Mouse (Mus musculus): Measurements from ENCODE around the gene Rnf166. TPM values are rescaled to one million over a fixed set of nuclear protein-coding genes. Genes with fewer than 3 reads are reported as not detected.

The Rnf166 gene
- total RNA-seq (2021) = 10 to 100 TPM; 30.4 to 32.6 TPM
- long read RNA-seq, experiment 1, transcript Rnf166-201 (6 exons, 1,783 nt) = major isoform, 38 of 48 reads
- long read RNA-seq, experiment 1, partial matches to known transcripts = 6 of 48 reads
- long read RNA-seq, experiment 1, other reads (novel, unspliced or antisense) = 4 of 48 reads
- long read RNA-seq, experiment 2, transcript Rnf166-201 (6 exons, 1,783 nt) = major isoform, 42 of 52 reads
- long read RNA-seq, experiment 2, partial matches to known transcripts = 2 of 52 reads
- long read RNA-seq, experiment 2, other reads (novel, unspliced or antisense) = 8 of 52 reads

DNA sequence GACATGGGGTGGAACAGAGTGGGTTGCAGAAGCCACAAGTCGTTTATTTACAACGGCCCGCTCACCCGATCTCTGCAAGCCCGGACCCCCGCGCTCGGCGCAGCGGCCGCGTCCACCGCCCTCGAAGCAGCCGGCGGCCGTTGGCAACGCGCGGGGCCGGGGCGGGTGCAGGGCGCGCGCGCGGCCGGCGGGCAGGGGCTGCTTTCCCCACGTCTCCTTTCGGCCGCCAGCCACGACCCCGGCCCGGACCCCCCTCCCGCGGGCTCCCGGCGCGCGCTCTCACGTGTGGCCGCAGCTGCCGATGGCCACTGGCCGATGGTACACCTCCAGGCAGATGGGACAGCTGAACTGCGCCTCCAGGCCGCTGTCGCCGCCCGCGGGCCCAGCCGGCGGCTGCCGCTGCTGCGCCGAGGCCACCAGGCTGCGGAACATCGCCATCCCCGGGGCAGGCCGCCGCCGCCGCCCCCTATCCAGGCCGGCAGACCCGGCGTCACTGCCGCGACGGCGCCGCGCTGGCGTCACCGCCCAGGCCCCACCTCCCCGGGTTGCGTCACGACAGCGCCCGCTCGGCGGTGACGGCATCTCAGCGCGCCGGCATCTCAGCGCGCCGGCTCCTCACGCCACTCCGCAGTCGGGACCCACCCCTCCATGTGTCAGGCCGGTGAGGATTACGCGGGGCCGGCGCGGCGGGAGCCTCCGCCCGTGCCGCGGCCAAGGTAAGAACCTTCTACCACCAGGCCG lies at the start of gene Rnf166, which contains the start of gene Ctu2:
Rnf166 (minus strand) TSS at position 485 of the 741 bp plus-strand sequence.
Ctu2 (plus strand) TSS at position 564 of the 741 bp plus-strand sequence.
- peak; percentile 96 for DNase-seq
- Histone ChIP-seq H3K27ac (peak within 1 kb of the TSS; percentile 95), H3K4me3 (peak within 1 kb of the TSS; percentile 100)
- intact Hi-C loops (cut with DNase I) = loop anchor here (5.0 kb wide), 1 partner anchor 98 kb away; the partner anchor contains the start of gene Zc3h18
- peak; percentile 12; the same call in 1 of the 2 replicates for TF ChIP-seq CTCF (IDR thresholded peaks at IDR 0.05)

- peak overlapping the region; percentile 83 for H3K27ac ChIP-seq
- no peak for DNase-seq
- no peak overlapping the region; the same call in 1 of the 2 replicates for H3K4me3 ChIP-seq
- no peak for TF ChIP-seq CTCF (IDR thresholded peaks at IDR 0.05)
- intact Hi-C loops (cut with DNase I) = no loop called here
Observed at GRCm38 (mm10) chr8:122525004-122525403, 49.1 kb upstream of the Rnf166 start.

- no peak for TF ChIP-seq CTCF (IDR thresholded peaks at IDR 0.05)
- intact Hi-C loops (cut with DNase I) = no loop called here
- Histone ChIP-seq H3K4me3 (peak overlapping the region; percentile 53), H3K27ac (peak overlapping the region; percentile 83)
- no peak for DNase-seq
Observed at GRCm38 (mm10) chr8:122524506-122524905, 48.6 kb upstream of the Rnf166 start.

- DNase-seq = no peak
- no peak for TF ChIP-seq CTCF (IDR thresholded peaks at IDR 0.05)
- peak overlapping the region; percentile 53 for H3K4me3 ChIP-seq
- intact Hi-C loops (cut with DNase I) = no loop called here
- peak overlapping the region; percentile 83 for H3K27ac ChIP-seq
Observed at GRCm38 (mm10) chr8:122523652-122524360, 47.9 kb upstream of the Rnf166 start.

DNA sequence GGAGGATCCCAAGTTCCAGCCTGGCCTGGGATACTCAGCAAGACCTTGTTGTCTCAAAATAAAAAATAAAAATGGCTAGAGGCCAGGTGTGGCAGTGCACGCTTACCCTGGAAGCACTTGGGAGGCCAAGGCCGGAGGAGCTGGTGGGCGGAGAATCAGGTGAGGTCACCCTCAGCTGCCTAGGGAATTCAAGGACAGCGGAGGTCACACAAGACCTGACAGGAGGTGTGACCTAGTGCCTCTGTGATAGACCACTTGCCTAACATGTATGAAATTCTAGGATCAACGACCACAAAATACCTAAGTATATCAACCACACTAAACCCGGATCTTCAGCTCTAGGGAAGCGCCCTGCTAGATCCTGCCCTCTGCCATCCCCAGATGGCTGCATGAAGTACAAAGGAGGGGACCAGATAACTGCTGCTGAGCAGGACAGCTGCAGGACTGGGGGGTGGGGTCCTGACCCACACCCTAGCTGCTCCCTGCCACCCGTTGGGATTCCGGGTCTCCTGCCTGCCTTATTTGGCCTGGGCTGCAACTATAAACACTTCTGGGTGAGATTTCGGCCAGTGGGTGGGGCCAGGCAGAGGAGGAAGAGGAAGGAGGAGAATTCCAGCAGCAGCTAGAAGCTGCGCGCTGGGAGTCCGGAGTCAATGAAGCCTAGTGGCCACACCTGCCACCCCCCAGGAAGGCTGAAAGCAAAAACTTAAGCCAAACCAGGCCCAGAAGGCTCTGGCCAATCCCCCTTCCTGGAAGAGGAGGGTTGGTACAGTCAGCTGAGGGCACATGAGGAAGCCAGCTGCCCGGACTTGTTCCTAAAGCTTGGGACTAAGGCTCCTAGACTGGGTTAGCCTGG lies 47.2 kb upstream of the Rnf166 start:
- no peak for TF ChIP-seq CTCF (IDR thresholded peaks at IDR 0.05)
- intact Hi-C loops (cut with DNase I) = no loop called here

DNA sequence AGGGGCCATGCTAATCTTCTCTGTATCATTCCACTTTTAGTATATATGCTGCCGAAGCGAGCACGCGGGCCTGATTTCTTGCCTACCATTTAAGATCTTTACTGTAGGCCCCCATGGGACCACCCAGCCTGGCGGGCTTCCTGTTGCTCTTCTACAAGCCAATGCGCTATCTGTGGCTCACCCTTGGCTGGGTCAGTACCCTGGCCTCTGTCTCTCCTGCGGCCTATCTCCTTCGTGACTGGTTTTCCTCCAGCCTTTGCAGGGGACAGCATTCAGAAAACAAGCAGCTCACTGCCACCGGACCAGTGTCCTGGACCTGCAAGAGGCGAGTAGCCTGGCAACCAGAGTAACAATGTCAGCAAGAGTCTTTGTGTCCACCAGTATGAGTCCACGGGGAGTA lies 44.7 kb upstream of the Rnf166 start:
- peak overlapping the region; percentile 88 for H3K27ac ChIP-seq
- TF ChIP-seq CTCF (IDR thresholded peaks at IDR 0.05) = no peak
- intact Hi-C loops (cut with DNase I) = no loop called here
- DNase-seq = no peak
- 0 out of 2 replicates have a peak overlapping the region, but pooled peaks have one; percentile 5 for H3K4me3 ChIP-seq

More for the DNA sequence above, 47.2 kb upstream of the Rnf166 start:
- Histone ChIP-seq H3K4me3 (peak overlapping the region; percentile 53), H3K27ac (peak overlapping the region; percentile 83)
- DNase-seq = peak; percentile 68

DNA sequence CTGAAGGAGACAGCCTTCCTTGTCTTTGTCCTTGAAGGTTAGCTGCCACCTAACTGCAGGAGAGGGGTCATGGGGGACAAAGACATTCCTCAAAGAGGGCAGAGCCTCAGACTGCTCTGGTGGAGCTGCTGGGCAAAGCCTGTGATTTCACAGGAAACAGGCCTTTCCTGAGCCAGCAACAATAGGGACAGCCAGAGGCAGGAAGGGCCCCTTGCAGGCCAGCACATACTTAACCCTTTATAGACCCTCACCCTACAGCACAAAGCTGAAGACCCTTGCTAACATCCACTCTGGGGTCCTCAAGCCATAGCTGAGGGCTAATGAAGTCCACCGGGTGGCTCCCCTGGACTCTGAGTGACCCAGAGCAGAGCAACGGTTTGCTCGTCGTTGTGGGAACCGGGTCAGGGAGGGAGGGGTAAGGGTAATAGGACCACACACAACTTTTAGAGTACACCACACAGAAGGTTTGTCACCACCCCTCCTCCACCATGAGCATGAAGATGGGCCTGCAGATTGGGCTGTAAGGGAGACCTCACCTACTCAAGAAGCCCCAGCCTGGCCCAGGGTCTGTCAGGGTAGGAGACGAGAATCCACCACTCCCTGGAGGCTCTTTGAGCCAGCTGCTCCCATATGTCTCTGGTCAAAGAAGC lies 41.8 kb upstream of the Rnf166 start:
- DNase-seq = peak; percentile 33
- Histone ChIP-seq H3K4me3 (peak overlapping the region; percentile 52), H3K27ac (peak overlapping the region; percentile 88)
- intact Hi-C loops (cut with DNase I) = no loop called here
- TF ChIP-seq CTCF (IDR thresholded peaks at IDR 0.05) = no peak

DNA sequence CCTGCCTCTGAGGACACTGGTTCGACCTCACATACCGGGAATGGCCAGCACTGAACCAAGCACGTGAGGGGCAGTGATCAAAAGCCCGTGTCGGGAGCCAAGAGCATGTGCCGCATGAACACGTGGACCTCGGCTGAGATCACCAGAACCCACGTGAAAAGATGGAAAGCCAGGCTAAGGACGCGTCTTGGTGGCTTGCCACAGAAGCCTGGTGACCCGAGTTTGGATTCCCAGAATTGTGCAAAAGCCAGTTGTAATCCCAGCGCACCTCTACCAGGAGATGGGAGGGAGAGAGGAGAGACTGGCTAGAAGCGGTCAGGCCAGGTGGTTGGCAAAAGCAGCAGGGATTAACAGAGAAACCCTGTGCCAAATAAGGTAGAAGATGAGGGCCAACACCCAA lies 39.8 kb upstream of the Rnf166 start:
- Histone ChIP-seq H3K27ac (peak overlapping the region; percentile 88), H3K4me3 (no peak overlapping the region)
- DNase-seq = peak; percentile 42
- intact Hi-C loops (cut with DNase I) = no loop called here
- no peak for TF ChIP-seq CTCF (IDR thresholded peaks at IDR 0.05)

GRCm38 (mm10) chr8:122512392-122512791 lies 36.5 kb upstream of the Rnf166 start:
- DNase-seq = no peak
- intact Hi-C loops (cut with DNase I) = no loop called here
- no peak for TF ChIP-seq CTCF (IDR thresholded peaks at IDR 0.05)
- Histone ChIP-seq H3K4me3 (peak overlapping the region; percentile 21), H3K27ac (peak overlapping the region; percentile 84)

- intact Hi-C loops (cut with DNase I) = no loop called here
- Histone ChIP-seq H3K4me3 (peak overlapping the region; percentile 21), H3K27ac (peak overlapping the region; percentile 84)
- DNase-seq = peak; percentile 85
- TF ChIP-seq CTCF (IDR thresholded peaks at IDR 0.05) = no peak
Observed at GRCm38 (mm10) chr8:122511552-122511951, 35.7 kb upstream of the Rnf166 start.

DNA sequence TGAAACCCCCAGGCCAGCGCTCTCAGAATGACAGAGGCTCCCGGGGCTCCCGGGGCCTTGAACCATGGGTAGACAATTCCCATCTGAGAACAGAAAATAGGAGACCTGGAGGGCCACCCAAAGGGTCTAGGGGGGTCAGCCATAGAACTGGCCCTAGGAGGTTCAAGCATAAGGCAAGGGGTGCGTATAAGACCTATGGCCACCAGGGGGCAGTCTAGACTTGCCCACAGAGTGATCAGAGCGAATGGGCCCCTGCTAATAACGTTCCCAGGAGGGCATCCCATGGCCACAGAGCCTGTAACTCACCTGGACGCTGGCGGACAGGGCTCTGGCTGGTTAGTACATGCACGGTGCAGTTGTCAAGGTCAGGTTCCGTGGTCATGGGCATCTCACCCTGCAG lies 25.0 kb upstream of the Rnf166 start:
- Histone ChIP-seq H3K4me3 (no peak overlapping the region), H3K27ac (no peak overlapping the region)
- TF ChIP-seq CTCF (IDR thresholded peaks at IDR 0.05) = peak; percentile 99; the same call in 1 of the 2 replicates
- intact Hi-C loops (cut with DNase I) = loop anchor here (1.0 to 2.0 kb wide), 2 partner anchors 50 to 330 kb away; partner anchors contain the start of gene Piezo1
- peak; percentile 86 for DNase-seq

All from gastrocnemius, adult 2 months (tissue).